Mouse (Mus musculus): ENCODE data around the gene Csnk1g2.

- TF ChIP-seq POLR2A (IDR thresholded peaks at IDR 0.05; ENCODE audit: low read depth, low read length), result no peak
- TF ChIP-seq CTCF (conservative IDR thresholded peaks at IDR 0.05; ENCODE audit: insufficient read depth, insufficient read length, low read depth, low read length), result no peak
These were observed 26.3 kb upstream of the Csnk1g2 start for GRCm38 (mm10) chr10:80596318-80596717.

Data from kidney, adult 2 months (tissue).